Comparison of ENCODE assay signal across 9 mouse cellular contexts in the genomic region with DNA sequence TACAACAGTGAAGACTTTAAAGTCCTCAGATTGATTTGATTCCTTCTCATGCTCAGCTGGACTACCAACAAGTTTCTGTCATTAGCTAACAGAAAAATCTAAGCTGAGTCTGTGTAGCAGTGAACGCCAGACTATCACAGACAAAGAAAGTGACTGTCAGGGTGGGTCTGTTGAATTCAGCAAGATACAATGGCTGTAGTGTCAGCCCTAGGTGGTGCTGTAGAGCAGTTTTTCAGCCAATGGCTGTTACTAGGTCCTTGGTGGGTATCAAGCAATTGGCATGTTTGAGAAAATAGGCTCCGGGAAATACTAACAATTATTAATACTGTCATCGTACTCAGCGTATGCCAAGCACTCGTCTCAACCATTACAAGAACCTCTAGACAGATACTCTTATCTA.
DNase-seq lines count a peak whose midpoint lies in the region; ATAC-seq and TF ChIP-seq lines count a peak whose summit lies in the region.
"Had no signal": no experiment of that assay in that cellular context is flagged by ENCODE, and none has a peak within 500 bp of the region (broad histone marks: within the 10 kb centered on the region; RNA-seq: fewer than 3 reads in every experiment).

No protein-coding gene starts in this region.

- H3K9me3 ChIP-seq in hindbrain, embryonic 11.5 days (ENCODE audit: control insufficient read depth, low read length): no peaks in the 10 kb centered on the region
- no peaks in the 10 kb centered on the region for H3K9me3 ChIP-seq in midbrain, embryonic 11.5 days (ENCODE audit: control insufficient read depth, low read length)
- H3K9me3 ChIP-seq: liver, embryonic 15.5 days had no signal

- H3K27me3 ChIP-seq in hindbrain, embryonic 11.5 days (ENCODE audit: control insufficient read depth, insufficient read depth, low read length): no peaks in the 10 kb centered on the region
- H3K27me3 ChIP-seq in midbrain, embryonic 11.5 days (ENCODE audit: control insufficient read depth, insufficient read depth, low read length): no peaks in the 10 kb centered on the region
- H3K27me3 ChIP-seq: liver, embryonic 15.5 days had no signal

- no peaks in the 10 kb centered on the region for H3K36me3 ChIP-seq in hindbrain, embryonic 11.5 days (ENCODE audit: control insufficient read depth, insufficient read depth, low read length)
- H3K36me3 ChIP-seq in midbrain, embryonic 11.5 days (ENCODE audit: control insufficient read depth, insufficient read depth, low read length): no peaks in the 10 kb centered on the region
- H3K36me3 ChIP-seq: liver, embryonic 15.5 days had no signal

- TF ChIP-seq CTCF in left cerebral cortex, adult 2 months (IDR thresholded peaks at IDR 0.05): peak; percentile 59

- no peak for ATAC-seq in hindbrain, embryonic 11.5 days (ENCODE audit: low FRiP score)
- ATAC-seq in midbrain, embryonic 11.5 days (ENCODE audit: low FRiP score): peak; percentile 58

- intact Hi-C loops in left cerebral cortex, adult 2 months (cut with DNase I): no loop called here
- intact Hi-C loops in left cerebral cortex, postnatal 10 days (cut with DNase I): no loop called here

- H3K4me1 ChIP-seq in hindbrain, embryonic 11.5 days (replicated peaks; ENCODE audit: control insufficient read depth, insufficient read depth, low read length): peaks cover 2% of the 10 kb centered on the region; the same call in 1 of the 2 replicates
- H3K4me1 ChIP-seq in midbrain, embryonic 11.5 days (ENCODE audit: control insufficient read depth, insufficient read depth, low read length): peaks cover 1% of the 10 kb centered on the region; the same call in 1 of the 2 replicates
- H3K4me1 ChIP-seq: liver, embryonic 15.5 days had no signal

- no peak overlapping the region for H3K4me3 ChIP-seq in left cerebral cortex, adult 2 months
- no peak overlapping the region for H3K4me3 ChIP-seq in hindbrain, embryonic 11.5 days (ENCODE audit: low read depth, low read length)
- no peak overlapping the region for H3K4me3 ChIP-seq in midbrain, embryonic 11.5 days (ENCODE audit: low read depth, low read length)
- H3K4me3 ChIP-seq: liver, embryonic 15.5 days had no signal

- no peak overlapping the region for H3K9ac ChIP-seq in hindbrain, embryonic 11.5 days (ENCODE audit: low read depth, low read length)
- H3K9ac ChIP-seq in midbrain, embryonic 11.5 days (ENCODE audit: low read length): no peak overlapping the region
- H3K9ac ChIP-seq: liver, embryonic 15.5 days had no signal

- H3K4me2 ChIP-seq in hindbrain, embryonic 11.5 days (replicated peaks; ENCODE audit: low read depth, low read length): no peak overlapping the region
- H3K4me2 ChIP-seq in midbrain, embryonic 11.5 days: no peak overlapping the region
- H3K4me2 ChIP-seq: liver, embryonic 15.5 days had no signal

- WGBS in hindbrain, embryonic 11.5 days: 74% methylated on average over 5 of the region's 5 CpGs
- 79% methylated on average over 5 of the region's 5 CpGs for WGBS in midbrain, embryonic 11.5 days

- no peak overlapping the region for H3K27ac ChIP-seq in left cerebral cortex, adult 2 months
- no peak overlapping the region for H3K27ac ChIP-seq in hindbrain, embryonic 11.5 days (ENCODE audit: low read depth, low read length)
- no peak overlapping the region for H3K27ac ChIP-seq in midbrain, embryonic 11.5 days (ENCODE audit: low read depth, low read length)
- H3K27ac ChIP-seq: liver, embryonic 15.5 days had no signal

- DNase-seq in cerebellum, postnatal 10 days: peak; percentile 74 to 80
- no peak for DNase-seq in cerebellum, adult 11-12 months
- peak in 1 of 2 experiments; percentile 25 for DNase-seq in left cerebral cortex, adult 2 months (ENCODE audit: extremely low spot score in 1 of 2, low spot score in 2 of 2)
- DNase-seq in left cerebral cortex, postnatal 10 days (ENCODE audit: extremely low spot score in 1 of 2, low spot score in 2 of 2): no peak
- DNase-seq in ZHBTc4 (ENCODE audit: low read depth, low spot score): peak; percentile 84
- DNase-seq in hindbrain, embryonic 11.5 days (ENCODE audit: low spot score): peak; percentile 64
- DNase-seq in midbrain, embryonic 11.5 days (ENCODE audit: low spot score, missing footprints): peak; percentile 92
- DNase-seq in B cell, adult 2 months: no peak

Comparison
In these comparisons a context has a peak if more than half of its experiments do, and no peak if none do; other contexts are left out.
1. DNase-seq: peak in cerebellum, postnatal 10 days (2 of 2), ZHBTc4 (single experiment), hindbrain, embryonic 11.5 days (single experiment) and midbrain, embryonic 11.5 days (single experiment); none in cerebellum, adult 11-12 months (single experiment), left cerebral cortex, postnatal 10 days (0 of 2) and B cell, adult 2 months (0 of 2).